18 mouse cellular contexts compared by ENCODE assay signal in the genomic region with DNA sequence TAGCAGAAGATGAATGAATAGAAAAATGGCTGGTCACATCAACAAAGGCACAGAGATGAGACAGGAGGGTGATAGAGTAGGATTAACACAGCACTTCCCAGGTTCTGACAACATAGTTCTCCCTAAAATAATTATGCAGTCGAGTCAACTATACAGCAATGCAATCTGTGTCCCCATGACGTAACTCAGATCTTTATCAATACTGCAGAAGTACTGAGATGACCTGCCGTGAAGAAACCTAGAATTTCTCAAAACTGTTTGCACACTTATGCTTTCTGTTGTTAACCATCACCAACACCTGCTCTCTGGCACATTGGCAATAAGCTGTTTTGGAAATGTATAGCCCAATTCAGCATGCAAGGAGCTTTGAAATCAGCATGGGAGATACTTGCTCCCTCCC. TPM values are rescaled to one million over a fixed set of nuclear protein-coding genes. Genes with fewer than 3 reads are reported as not detected.
A peak's percentile ranks its signal among the peaks of the same experiment; 100 is the strongest.
DNase-seq lines count a peak whose midpoint lies in the region; ATAC-seq and TF ChIP-seq lines count a peak whose summit lies in the region.
"Had no signal": no experiment of that assay in that cellular context is flagged by ENCODE, and none has a peak within 500 bp of the region (broad histone marks: within the 10 kb centered on the region; RNA-seq: fewer than 3 reads in every experiment).

No protein-coding gene starts in this region.

- ATAC-seq in granulocyte monocyte progenitor cell, adult 5-6 weeks (replicated peaks; ENCODE audit: poor library complexity, severe bottlenecking), result peak; percentile 43
- peak; percentile 15; the same call in 1 of the 2 replicates for ATAC-seq in megakaryocyte progenitor cell, adult 5-6 weeks (replicated peaks; ENCODE audit: poor library complexity)
- ATAC-seq: forebrain, embryonic 13.5 days; forebrain, postnatal 0 days; hindbrain, postnatal 0 days; intestine, embryonic 16.5 days had no signal

- no peak for TF ChIP-seq POLR2A in kidney, adult 2 months (IDR thresholded peaks at IDR 0.05; ENCODE audit: low read depth, low read length)
- no peak for TF ChIP-seq POLR2A in bone marrow, adult 2 months (IDR thresholded peaks at IDR 0.05; ENCODE audit: borderline replicate concordance, control insufficient read depth, low read depth, low read length)

- H3K4me1 ChIP-seq in kidney, adult 2 months (ENCODE audit: control insufficient read depth, insufficient read depth, low read length), result peaks cover 30% of the 10 kb centered on the region
- H3K4me1 ChIP-seq in bone marrow, adult 2 months (ENCODE audit: control insufficient read depth, insufficient read depth, low read length), result peaks cover 4% of the 10 kb centered on the region
- H3K4me1 ChIP-seq: embryonic facial prominence, embryonic 12.5 days; forebrain, embryonic 13.5 days; hindbrain, embryonic 13.5 days had no signal

- no peaks in the 10 kb centered on the region for H3K27me3 ChIP-seq in kidney, adult 2 months (replicated peaks; ENCODE audit: control insufficient read depth, insufficient read depth, low read length)
- H3K27me3 ChIP-seq: embryonic facial prominence, embryonic 12.5 days; forebrain, embryonic 13.5 days; hindbrain, embryonic 13.5 days had no signal

- TF ChIP-seq CTCF in kidney, adult 2 months (conservative IDR thresholded peaks at IDR 0.05; ENCODE audit: insufficient read depth, insufficient read length, low read depth, low read length), result no peak
- no peak for TF ChIP-seq CTCF in bone marrow, adult 2 months (IDR thresholded peaks at IDR 0.05; ENCODE audit: control insufficient read depth, insufficient read depth, low read length)

- H3K4me3 ChIP-seq in kidney, adult 2 months (ENCODE audit: insufficient read depth, low read depth, low read length), result no peak overlapping the region
- H3K4me3 ChIP-seq in bone marrow, adult 2 months (replicated peaks; ENCODE audit: control insufficient read depth, low read depth, low read length), result no peak overlapping the region
- H3K4me3 ChIP-seq: embryonic facial prominence, embryonic 12.5 days; forebrain, embryonic 13.5 days; heart, embryonic 10.5 days; heart, embryonic 15.5 days; hindbrain, embryonic 13.5 days had no signal

- peak overlapping the region; percentile 100 for H3K27ac ChIP-seq in kidney, adult 2 months (ENCODE audit: insufficient read depth, low read depth, low read length)
- peak overlapping the region; percentile 73; the same call in 1 of the 2 replicates for H3K27ac ChIP-seq in bone marrow, adult 2 months (ENCODE audit: control insufficient read depth, insufficient read depth, low read depth, low read length, poor library complexity)
- H3K27ac ChIP-seq: embryonic facial prominence, embryonic 12.5 days; forebrain, embryonic 13.5 days; heart, embryonic 10.5 days; heart, embryonic 15.5 days; hindbrain, embryonic 13.5 days; hindbrain, postnatal 0 days had no signal

- WGBS in kidney, adult 2 months, result 75% methylated on average over 3 of the region's 3 CpGs
- 30% methylated on average over 3 of the region's 3 CpGs for WGBS in bone marrow, adult 2 months

- no peak for DNase-seq in kidney, adult 2 months
- no peak for DNase-seq in kidney, adult 8-10 months
- DNase-seq in urinary bladder, postnatal 10 days (ENCODE audit: low spot score), result no peak
- no peak for DNase-seq in lung, postnatal 25 days (ENCODE audit: low spot score)
- DNase-seq in layer of hippocampus, adult 9-11 months, result no peak
- DNase-seq: forebrain, postnatal 0 days; gastrocnemius, postnatal 14 days had no signal

- H3K36me3 ChIP-seq in kidney, adult 2 months (ENCODE audit: control insufficient read depth, insufficient read depth, low read length), result no peaks in the 10 kb centered on the region
- H3K36me3 ChIP-seq: embryonic facial prominence, embryonic 12.5 days; G1E; heart, embryonic 10.5 days; heart, embryonic 15.5 days; hindbrain, embryonic 13.5 days had no signal

RNA-seq across cellular contexts. Expression of gene Nampt, which starts 52.8 kb away (rescaled TPM):
- 29.3 and 37.6 TPM in 2 replicates for polyA plus RNA-seq in kidney, adult 2 months (2012; rRNA removed)
- 7.6 and 22.4 TPM in 2 replicates for polyA plus RNA-seq in bone marrow, adult 2 months (2011; ENCODE audit: insufficient read depth, insufficient read length, low replicate concordance, missing spikeins)
- 51.8 and 57.7 TPM in 2 replicates for total RNA-seq in granulocyte monocyte progenitor cell, adult 5-6 weeks (2014; fragmentation: Nextera tagmentation)
- total RNA-seq in granulocyte monocyte progenitor cell, adult 5-6 weeks (2017), result 66.0 and 79.2 TPM in 2 replicates
- total RNA-seq in megakaryocyte progenitor cell, adult 5-6 weeks (2015), result 52.1 and 55.0 TPM in 2 replicates
- total RNA-seq in megakaryocyte progenitor cell, adult 5-6 weeks (2017), result 58.7 and 62.1 TPM in 2 replicates
